Mouse (Mus musculus): ENCODE data around the gene Atg16l2. TPM values are rescaled to one million over a fixed set of nuclear protein-coding genes. Genes with fewer than 3 reads are reported as not detected.

Gene Atg16l2
- polyA plus RNA-seq, 1 experiment from 2014 or later, result 20.0 TPM

DNA sequence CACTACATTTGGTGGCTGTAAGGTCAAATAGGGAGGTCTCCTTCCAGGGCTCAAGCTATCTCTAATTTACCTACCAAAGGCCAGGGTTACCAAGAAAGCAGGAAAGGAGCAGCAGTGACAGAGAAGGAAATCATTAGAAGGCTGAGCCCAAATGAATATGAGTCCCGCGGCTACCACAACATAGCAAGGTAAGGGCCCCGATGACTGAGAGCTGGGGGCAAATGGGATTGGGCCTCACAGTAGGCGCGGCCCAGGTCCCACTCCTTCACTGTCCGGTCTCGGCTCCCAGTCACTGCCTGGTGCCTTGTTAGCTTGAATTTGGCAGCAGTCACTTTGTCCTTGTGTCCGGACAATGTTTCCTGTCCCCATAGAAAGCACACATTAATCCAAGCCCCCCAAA, 10.4 kb downstream of the Atg16l2 start:
- H3K4me2 ChIP-seq (ENCODE audit: low read depth, low read length), result no peak overlapping the region
- H3K4me1 ChIP-seq (ENCODE audit: control insufficient read depth, insufficient read depth, low read length), result 0 out of 2 replicates have a peak, but pooled peaks cover 5% of the 10 kb centered on the region
- no peak overlapping the region for H3K9ac ChIP-seq (ENCODE audit: low read length)
- no peak overlapping the region for H3K4me3 ChIP-seq (replicated peaks; ENCODE audit: low read length)
- ATAC-seq (ENCODE audit: insufficient read depth, low FRiP score), result no peak
- WGBS, result 83% methylated on average over 8 of the region's 8 CpGs
- H3K9me3 ChIP-seq (replicated peaks; ENCODE audit: control insufficient read depth, low read length), result no peaks in the 10 kb centered on the region
- no peaks in the 10 kb centered on the region for H3K27me3 ChIP-seq (ENCODE audit: control insufficient read depth, insufficient read depth, low read length)
- no peaks in the 10 kb centered on the region for H3K36me3 ChIP-seq (ENCODE audit: control insufficient read depth, insufficient read depth, low read length)
- H3K27ac ChIP-seq (ENCODE audit: low read length), result no peak overlapping the region

- WGBS, result 78% methylated on average over 5 of the region's 5 CpGs
Measured at GRCm38 (mm10) chr7:101291211-101291610, 10.8 kb downstream of the Atg16l2 start.

DNA sequence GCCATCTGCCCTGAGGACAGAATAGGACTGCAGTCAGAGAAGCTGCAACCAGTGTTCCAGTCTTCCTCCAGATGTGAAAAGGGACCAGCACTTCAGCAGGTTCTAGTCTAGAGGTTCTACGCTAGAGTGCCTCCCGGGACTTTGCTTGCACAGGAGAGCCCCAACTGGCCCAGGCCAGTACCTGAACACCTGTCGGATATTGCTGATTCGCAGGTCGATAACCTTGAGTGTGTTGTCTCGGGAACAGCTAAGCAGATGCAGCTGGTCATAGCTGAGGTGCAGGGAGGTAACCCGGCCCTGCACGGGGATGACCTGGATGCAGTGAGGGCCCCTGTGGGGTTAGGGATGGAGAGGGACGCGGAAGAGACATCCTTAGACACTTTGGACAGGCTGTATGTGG, 11.7 kb downstream of the Atg16l2 start:
- Histone ChIP-seq H3K9ac (ENCODE audit: low read length) (no peak overlapping the region), H3K9me3 (replicated peaks; ENCODE audit: control insufficient read depth, low read length) (no peaks in the 10 kb centered on the region), H3K4me2 (ENCODE audit: low read depth, low read length) (no peak overlapping the region), H3K36me3 (ENCODE audit: control insufficient read depth, insufficient read depth, low read length) (no peaks in the 10 kb centered on the region), H3K27ac (ENCODE audit: low read length) (no peak overlapping the region), H3K4me3 (replicated peaks; ENCODE audit: low read length) (no peak overlapping the region), H3K4me1 (ENCODE audit: control insufficient read depth, insufficient read depth, low read length) (no peaks in the 10 kb centered on the region), H3K27me3 (ENCODE audit: control insufficient read depth, insufficient read depth, low read length) (no peaks in the 10 kb centered on the region)
- 85% methylated on average over 10 of the region's 10 CpGs for WGBS
- ATAC-seq (ENCODE audit: insufficient read depth, low FRiP score), result no peak

More at GRCm38 (mm10) chr7:101291211-101291610, 10.8 kb downstream of the Atg16l2 start:
- H3K9ac ChIP-seq (ENCODE audit: low read length), result no peak overlapping the region
- no peak overlapping the region for H3K4me3 ChIP-seq (replicated peaks; ENCODE audit: low read length)
- H3K27me3 ChIP-seq (ENCODE audit: control insufficient read depth, insufficient read depth, low read length), result no peaks in the 10 kb centered on the region
- H3K27ac ChIP-seq (ENCODE audit: low read length), result no peak overlapping the region
- no peak overlapping the region for H3K4me2 ChIP-seq (ENCODE audit: low read depth, low read length)
- 0 out of 2 replicates have a peak, but pooled peaks cover under 1% of the 10 kb centered on the region for H3K4me1 ChIP-seq (ENCODE audit: control insufficient read depth, insufficient read depth, low read length)
- H3K36me3 ChIP-seq (ENCODE audit: control insufficient read depth, insufficient read depth, low read length), result no peaks in the 10 kb centered on the region
- ATAC-seq (ENCODE audit: insufficient read depth, low FRiP score), result no peak
- no peaks in the 10 kb centered on the region for H3K9me3 ChIP-seq (replicated peaks; ENCODE audit: control insufficient read depth, low read length)

DNA sequence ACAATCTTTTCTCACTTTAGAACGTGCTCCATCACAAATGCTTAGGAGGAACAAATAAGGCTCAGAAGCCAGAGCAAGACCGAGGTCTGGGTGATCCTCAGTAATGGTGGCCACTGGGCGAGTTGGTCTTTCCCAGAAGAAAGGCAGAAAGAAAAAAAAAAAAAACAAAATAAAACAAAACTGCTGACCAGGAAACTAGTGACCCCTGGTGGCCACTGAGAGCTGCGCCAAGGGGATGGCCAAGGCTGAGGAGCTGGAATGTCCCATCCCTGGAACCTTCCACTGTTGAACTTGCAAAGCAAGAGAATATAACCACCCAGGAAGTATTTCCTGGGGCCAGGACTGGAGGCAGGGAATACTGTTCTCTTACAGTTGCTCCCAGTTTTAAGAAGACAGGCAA, 13.6 kb downstream of the Atg16l2 start:
- Histone ChIP-seq H3K4me1 (ENCODE audit: control insufficient read depth, insufficient read depth, low read length) (no peaks in the 10 kb centered on the region), H3K4me2 (ENCODE audit: low read depth, low read length) (no peak overlapping the region), H3K9me3 (replicated peaks; ENCODE audit: control insufficient read depth, low read length) (no peaks in the 10 kb centered on the region), H3K36me3 (ENCODE audit: control insufficient read depth, insufficient read depth, low read length) (peaks cover 2% of the 10 kb centered on the region), H3K27me3 (ENCODE audit: control insufficient read depth, insufficient read depth, low read length) (no peaks in the 10 kb centered on the region), H3K27ac (ENCODE audit: low read length) (no peak overlapping the region), H3K9ac (ENCODE audit: low read length) (no peak overlapping the region), H3K4me3 (replicated peaks; ENCODE audit: low read length) (no peak overlapping the region)
- ATAC-seq (ENCODE audit: insufficient read depth, low FRiP score), result no peak
- 31% methylated on average over 4 of the region's 4 CpGs for WGBS

- Histone ChIP-seq H3K4me1 (ENCODE audit: control insufficient read depth, insufficient read depth, low read length) (no peaks in the 10 kb centered on the region), H3K27ac (ENCODE audit: low read length) (no peak overlapping the region), H3K4me2 (ENCODE audit: low read depth, low read length) (no peak overlapping the region), H3K4me3 (replicated peaks; ENCODE audit: low read length) (no peak overlapping the region), H3K36me3 (ENCODE audit: control insufficient read depth, insufficient read depth, low read length) (peaks cover 9% of the 10 kb centered on the region), H3K9ac (ENCODE audit: low read length) (no peak overlapping the region), H3K27me3 (ENCODE audit: control insufficient read depth, insufficient read depth, low read length) (no peaks in the 10 kb centered on the region), H3K9me3 (replicated peaks; ENCODE audit: control insufficient read depth, low read length) (no peaks in the 10 kb centered on the region)
- no peak for ATAC-seq (ENCODE audit: insufficient read depth, low FRiP score)
- 81% methylated on average over 2 of the region's 2 CpGs for WGBS
Measured at GRCm38 (mm10) chr7:101287820-101288219, 14.2 kb downstream of the Atg16l2 start.

GRCm38 (mm10) chr7:101286891-101287290, 15.2 kb downstream of the Atg16l2 start:
- H3K36me3 ChIP-seq (ENCODE audit: control insufficient read depth, insufficient read depth, low read length), result peaks cover 9% of the 10 kb centered on the region
- 90% methylated on average over 4 of the region's 4 CpGs for WGBS
- no peak overlapping the region for H3K9ac ChIP-seq (ENCODE audit: low read length)
- no peaks in the 10 kb centered on the region for H3K27me3 ChIP-seq (ENCODE audit: control insufficient read depth, insufficient read depth, low read length)
- no peak overlapping the region for H3K4me2 ChIP-seq (ENCODE audit: low read depth, low read length)
- no peaks in the 10 kb centered on the region for H3K4me1 ChIP-seq (ENCODE audit: control insufficient read depth, insufficient read depth, low read length)
- no peak for ATAC-seq (ENCODE audit: insufficient read depth, low FRiP score)
- no peak overlapping the region for H3K4me3 ChIP-seq (replicated peaks; ENCODE audit: low read length)
- H3K9me3 ChIP-seq (replicated peaks; ENCODE audit: control insufficient read depth, low read length), result no peaks in the 10 kb centered on the region
- no peak overlapping the region for H3K27ac ChIP-seq (ENCODE audit: low read length)

DNA sequence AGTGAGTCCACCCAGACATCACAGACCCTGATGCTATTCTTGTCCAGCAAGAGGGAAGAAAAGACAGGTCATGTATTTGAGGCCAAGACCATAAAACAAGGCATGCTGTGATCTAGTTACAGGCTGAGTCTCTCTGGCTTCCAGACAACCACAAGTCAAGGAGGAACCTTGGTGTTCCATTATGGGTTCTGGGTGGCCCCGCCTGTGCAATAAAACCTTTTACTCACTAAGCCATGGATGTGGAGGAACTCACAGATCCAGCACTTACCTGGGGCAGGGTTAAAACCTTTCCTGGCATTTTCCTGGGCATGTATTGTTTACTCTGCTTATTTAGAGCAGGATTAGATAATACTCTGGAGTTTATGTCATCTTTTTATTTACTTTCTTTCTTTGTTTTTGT, 17.5 kb downstream of the Atg16l2 start:
- 83% methylated on average over 1 of the region's 1 CpGs for WGBS

DNA sequence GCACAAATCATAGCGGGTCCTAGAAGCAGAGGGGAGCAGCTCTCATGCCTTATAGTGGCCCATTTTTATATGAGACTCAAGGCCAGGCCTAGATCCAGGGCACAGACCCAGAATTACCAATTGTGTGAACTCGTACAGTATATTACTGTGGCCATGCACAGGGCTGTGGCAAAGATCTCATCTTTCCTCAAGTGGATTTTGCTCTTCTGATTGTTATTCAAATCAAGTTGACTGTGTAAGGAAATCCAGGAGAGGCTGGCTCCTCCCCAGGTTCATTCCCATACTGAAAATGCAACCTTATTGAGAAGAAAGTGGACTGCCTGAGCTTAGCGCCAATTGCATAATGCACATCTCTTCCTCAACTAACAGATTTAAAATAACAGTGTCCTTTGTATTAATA, 19.3 kb downstream of the Atg16l2 start:
- no peak for ATAC-seq (ENCODE audit: insufficient read depth, low FRiP score)
- H3K27me3 ChIP-seq (ENCODE audit: control insufficient read depth, insufficient read depth, low read length), result no peaks in the 10 kb centered on the region
- 89% methylated on average over 3 of the region's 3 CpGs for WGBS
- H3K4me2 ChIP-seq (ENCODE audit: low read depth, low read length), result no peak overlapping the region
- no peak overlapping the region for H3K4me3 ChIP-seq (replicated peaks; ENCODE audit: low read length)
- H3K36me3 ChIP-seq (ENCODE audit: control insufficient read depth, insufficient read depth, low read length), result peaks cover 14% of the 10 kb centered on the region
- H3K9ac ChIP-seq (ENCODE audit: low read length), result no peak overlapping the region
- no peak overlapping the region for H3K27ac ChIP-seq (ENCODE audit: low read length)
- H3K4me1 ChIP-seq (ENCODE audit: control insufficient read depth, insufficient read depth, low read length), result no peaks in the 10 kb centered on the region
- no peaks in the 10 kb centered on the region for H3K9me3 ChIP-seq (replicated peaks; ENCODE audit: control insufficient read depth, low read length)

More for the DNA sequence above, 17.5 kb downstream of the Atg16l2 start:
- peaks cover 9% of the 10 kb centered on the region for H3K36me3 ChIP-seq (ENCODE audit: control insufficient read depth, insufficient read depth, low read length)
- no peaks in the 10 kb centered on the region for H3K27me3 ChIP-seq (ENCODE audit: control insufficient read depth, insufficient read depth, low read length)
- no peaks in the 10 kb centered on the region for H3K4me1 ChIP-seq (ENCODE audit: control insufficient read depth, insufficient read depth, low read length)
- no peak for ATAC-seq (ENCODE audit: insufficient read depth, low FRiP score)
- H3K4me3 ChIP-seq (replicated peaks; ENCODE audit: low read length), result no peak overlapping the region
- H3K4me2 ChIP-seq (ENCODE audit: low read depth, low read length), result no peak overlapping the region
- H3K9ac ChIP-seq (ENCODE audit: low read length), result no peak overlapping the region
- no peak overlapping the region for H3K27ac ChIP-seq (ENCODE audit: low read length)
- H3K9me3 ChIP-seq (replicated peaks; ENCODE audit: control insufficient read depth, low read length), result no peaks in the 10 kb centered on the region

- no peak overlapping the region for H3K27ac ChIP-seq (ENCODE audit: low read length)
- no peak overlapping the region for H3K9ac ChIP-seq (ENCODE audit: low read length)
- H3K9me3 ChIP-seq (replicated peaks; ENCODE audit: control insufficient read depth, low read length), result no peaks in the 10 kb centered on the region
- H3K36me3 ChIP-seq (ENCODE audit: control insufficient read depth, insufficient read depth, low read length), result no peaks in the 10 kb centered on the region
- ATAC-seq (ENCODE audit: insufficient read depth, low FRiP score), result no peak
- no peak overlapping the region for H3K4me3 ChIP-seq (replicated peaks; ENCODE audit: low read length)
- 87% methylated on average over 8 of the region's 8 CpGs for WGBS
- no peaks in the 10 kb centered on the region for H3K27me3 ChIP-seq (ENCODE audit: control insufficient read depth, insufficient read depth, low read length)
- no peaks in the 10 kb centered on the region for H3K4me1 ChIP-seq (ENCODE audit: control insufficient read depth, insufficient read depth, low read length)
- no peak overlapping the region for H3K4me2 ChIP-seq (ENCODE audit: low read depth, low read length)
Measured at GRCm38 (mm10) chr7:101272466-101273160, 29.4 kb downstream of the Atg16l2 start.

Data from stomach, embryonic 16.5 days (tissue).